Mouse (Mus musculus) limb, embryonic 14.5 days (tissue): Measurements from ENCODE around the gene Spdya. TPM values are rescaled to one million over a fixed set of nuclear protein-coding genes. Genes with fewer than 3 reads are reported as not detected.
A peak's percentile ranks its signal among the peaks of the same experiment; 100 is the strongest.

Experiments used
- ATAC-seq: fragments of 200-750 bp; cut with Nextera tagmentation; 2 replicates; pipeline ENCODE4 v1.8.0; 2017; ENCODE audit warnings: low read depth, moderate number of reproducible peaks, moderate TSS enrichment; ENCODE audit not compliant: low FRiP score
- DNase-seq: peaks from one replicate; pipeline ENCODE4 v3.0.0-alpha.2; 2015; ENCODE audit warnings: low spot score
- H3K27ac ChIP-seq: fragments of 300-500 bp; sonication (generic); replicated peaks from 2 replicates; pipeline ENCODE4 v1.5.1; 2014; ENCODE audit warnings: low read depth, mild to moderate bottlenecking, low read length, moderate library complexity, mixed read lengths
- H3K27me3 ChIP-seq: fragments of 300-500 bp; sonication (generic); 2 replicates; pipeline ENCODE4 v1.6.1; 2014; ENCODE audit warnings: low read length, mixed read lengths; ENCODE audit not compliant: control insufficient read depth, insufficient read depth
- H3K36me3 ChIP-seq: fragments of 300-500 bp; sonication (generic); 2 replicates; pipeline ENCODE4 v1.6.1; 2014; ENCODE audit warnings: mild to moderate bottlenecking, low read length, moderate library complexity, mixed read lengths; ENCODE audit not compliant: control insufficient read depth, insufficient read depth
- H3K4me1 ChIP-seq: fragments of 300-500 bp; sonication (generic); 2 replicates; pipeline ENCODE4 v1.6.1; 2014; ENCODE audit warnings: antibody characterized with exemption, low read length, mixed read lengths; ENCODE audit not compliant: control insufficient read depth, insufficient read depth
- H3K4me2 ChIP-seq: fragments of 300-500 bp; sonication (generic); replicated peaks from 2 replicates; pipeline ENCODE4 v1.6.1; 2014; ENCODE audit warnings: low read depth, mild to moderate bottlenecking, low read length, moderate library complexity; ENCODE audit not compliant: severe bottlenecking
- H3K4me3 ChIP-seq: fragments of 300-500 bp; sonication (generic); replicated peaks from 2 replicates; pipeline ENCODE4 v1.5.1; 2014; ENCODE audit warnings: low read length
- H3K9ac ChIP-seq: fragments of 300-500 bp; sonication (generic); 2 replicates; pipeline ENCODE4 v1.6.1; 2014; ENCODE audit warnings: mild to moderate bottlenecking, low read depth, low read length, moderate library complexity; ENCODE audit not compliant: severe bottlenecking
- H3K9me3 ChIP-seq: fragments of 300-500 bp; sonication (generic); 2 replicates; pipeline ENCODE4 v1.6.1; 2016; ENCODE audit warnings: low read length; ENCODE audit not compliant: control insufficient read depth
- POLR2A ChIP-seq: fragments of 200-500 bp; IDR thresholded peaks from 2 replicates; pipeline ENCODE4 v1.8.0; 2012; ENCODE audit warnings: inconsistent platforms, mild to moderate bottlenecking, moderate library complexity, borderline replicate concordance; ENCODE audit not compliant: insufficient read depth, insufficient read length; ENCODE audit errors: extremely low read depth
- WGBS: fragments of 180-500 bp; shearing (Covaris S2); extraction: QIAGEN DNeasy Blood & Tissue Kit; methylation state at CpG from one replicate; pipeline ENCODE4 v1.1.7; 2014; 5-methylcytosine and 5-hydroxymethylcytosine counted together
- polyA plus RNA-seq, 2 experiments: library from polyadenylated mRNA; depleted of rRNA in 1 of 2; stranded (reverse) in 1 of 2; unstranded in 1 of 2; fragments of >200 nt; fragmentation: Nextera tagmentation in 1 of 2; extraction: Ambion mirVana in 1 of 2; gene quantifications; 2 replicates each; pipeline versions ENCODE4 v1.2.1 to v1.2.3; 2012 to 2014

The Spdya gene
- polyA plus RNA-seq (2012; rRNA removed) (0.79 and 1.0 TPM in 2 replicates), polyA plus RNA-seq (2014; fragmentation: Nextera tagmentation; extraction: Ambion mirVana) (1.3 and 1.5 TPM in 2 replicates)

- peaks cover 15% of the 10 kb centered on the region; the same call in 1 of the 2 replicates for H3K27me3 ChIP-seq
- peak; percentile 95 for ATAC-seq
- H3K9ac ChIP-seq, result peak within 1 kb of the TSS; percentile 66
- H3K4me3 ChIP-seq, result peak within 1 kb of the TSS; percentile 60
- no peaks in the 10 kb centered on the region for H3K4me1 ChIP-seq
- H3K4me2 ChIP-seq, result peak within 1 kb of the TSS; percentile 95
- TF ChIP-seq POLR2A, result no peak
- no peaks in the 10 kb centered on the region for H3K9me3 ChIP-seq
- no peaks in the 10 kb centered on the region for H3K36me3 ChIP-seq
- peak; percentile 89 for DNase-seq
- no peak within 1 kb of the TSS for H3K27ac ChIP-seq
- under 1% methylated on average over 65 of the region's 78 CpGs for WGBS
These were observed at the start of gene Spdya for GRCm38 (mm10) chr17:71551757-71552451. Gene Spdya (plus strand): TSS chr17:71552061.

GRCm38 (mm10) chr17:71506832-71507231, 45.0 kb upstream of the Spdya start:
- Histone ChIP-seq H3K36me3 (peaks cover 67% of the 10 kb centered on the region), H3K9me3 (no peaks in the 10 kb centered on the region), H3K9ac (no peak overlapping the region), H3K27ac (no peak overlapping the region), H3K4me1 (no peaks in the 10 kb centered on the region), H3K4me2 (no peak overlapping the region), H3K4me3 (no peak overlapping the region), H3K27me3 (no peaks in the 10 kb centered on the region)
- 90% methylated on average over 8 of the region's 8 CpGs for WGBS
- ATAC-seq (no peak), DNase-seq (no peak)
- no peak for TF ChIP-seq POLR2A

GRCm38 (mm10) chr17:71510297-71510696, 41.6 kb upstream of the Spdya start:
- 95% methylated on average over 11 of the region's 11 CpGs for WGBS
- Histone ChIP-seq H3K9me3 (no peaks in the 10 kb centered on the region), H3K9ac (no peak overlapping the region), H3K4me3 (no peak overlapping the region), H3K27ac (no peak overlapping the region), H3K27me3 (no peaks in the 10 kb centered on the region), H3K4me1 (no peaks in the 10 kb centered on the region), H3K36me3 (peaks cover 60% of the 10 kb centered on the region), H3K4me2 (no peak overlapping the region)
- TF ChIP-seq POLR2A, result no peak
- no peak for DNase-seq
- ATAC-seq, result no peak

GRCm38 (mm10) chr17:71526302-71526708, 25.6 kb upstream of the Spdya start:
- ATAC-seq, result peak; percentile 17; the same call in 1 of the 2 replicates
- Histone ChIP-seq H3K27me3 (no peaks in the 10 kb centered on the region), H3K9me3 (no peaks in the 10 kb centered on the region), H3K36me3 (peaks cover 6% of the 10 kb centered on the region; the same call in 1 of the 2 replicates), H3K4me2 (peak overlapping the region; percentile 54), H3K9ac (peak overlapping the region; percentile 81), H3K4me1 (peaks cover 8% of the 10 kb centered on the region; the same call in 1 of the 2 replicates), H3K27ac (no peak overlapping the region; the same call in 1 of the 2 replicates), H3K4me3 (peak overlapping the region; percentile 71)
- TF ChIP-seq POLR2A, result no peak
- under 1% methylated on average over 13 of the region's 13 CpGs for WGBS
- DNase-seq, result no peak

GRCm38 (mm10) chr17:71526711-71527564, 24.9 kb upstream of the Spdya start, which contains the start of gene Ndc80:
Gene Ndc80 (minus strand): TSS chr17:71526857.
- under 1% methylated on average over 66 of the region's 66 CpGs for WGBS
- ATAC-seq, result peak; percentile 98
- H3K36me3 ChIP-seq, result peaks cover 6% of the 10 kb centered on the region; the same call in 1 of the 2 replicates

More at GRCm38 (mm10) chr17:71526711-71527564, 24.9 kb upstream of the Spdya start, which contains the start of gene Ndc80:
- TF ChIP-seq POLR2A, result peak; percentile 50; the same call in 1 of the 2 replicates
- Histone ChIP-seq H3K4me1 (peaks cover 8% of the 10 kb centered on the region; the same call in 1 of the 2 replicates), H3K9ac (peak within 1 kb of the TSS; percentile 81), H3K27me3 (no peaks in the 10 kb centered on the region), H3K9me3 (no peaks in the 10 kb centered on the region), H3K4me2 (peak within 1 kb of the TSS; percentile 54), H3K27ac (peak within 1 kb of the TSS; percentile 98), H3K4me3 (peak within 1 kb of the TSS; percentile 71)
- DNase-seq, result peak; percentile 94
